Mouse (Mus musculus) intestine, postnatal 0 days (tissue): ENCODE data around the gene Foxl1. TPM values are rescaled to one million over a fixed set of nuclear protein-coding genes. Genes with fewer than 3 reads are reported as not detected.
A peak's percentile ranks its signal among the peaks of the same experiment; 100 is the strongest.

Experiments
- ATAC-seq: fragments of 200-750 bp; cut with Nextera tagmentation; 2 replicates; pipeline ENCODE4 v1.8.0; 2017; ENCODE audit warnings: mild to moderate bottlenecking, moderate TSS enrichment, moderate library complexity
- H3K27ac ChIP-seq: fragments of 300-500 bp; sonication (generic); 2 replicates; pipeline ENCODE4 v1.5.1; 2014; ENCODE audit warnings: mild to moderate bottlenecking, low read depth, low read length, moderate library complexity
- H3K27me3 ChIP-seq: fragments of 300-500 bp; sonication (generic); replicated peaks from 2 replicates; pipeline ENCODE4 v1.6.1; 2014; ENCODE audit warnings: low read length, mixed read lengths; ENCODE audit not compliant: control insufficient read depth, insufficient read depth
- H3K36me3 ChIP-seq: fragments of 300-500 bp; sonication (generic); 2 replicates; pipeline ENCODE4 v1.6.1; 2014; ENCODE audit warnings: mild to moderate bottlenecking, moderate library complexity; ENCODE audit not compliant: control insufficient read depth, insufficient read depth
- H3K4me1 ChIP-seq: fragments of 300-500 bp; sonication (generic); replicated peaks from 2 replicates; pipeline ENCODE4 v1.6.1; 2014; ENCODE audit warnings: antibody characterized with exemption, low read length, mixed read lengths; ENCODE audit not compliant: control insufficient read depth, insufficient read depth
- H3K4me2 ChIP-seq: fragments of 300-500 bp; sonication (generic); replicated peaks from 2 replicates; pipeline ENCODE4 v1.6.1; 2014; ENCODE audit warnings: low read depth, mild to moderate bottlenecking, moderate library complexity
- H3K4me3 ChIP-seq: fragments of 300-500 bp; sonication (generic); 2 replicates; pipeline ENCODE4 v1.5.1; 2014; ENCODE audit warnings: low read depth, low read length
- H3K9ac ChIP-seq: fragments of 300-500 bp; sonication (generic); 2 replicates; pipeline ENCODE4 v1.6.1; 2014; ENCODE audit warnings: mild to moderate bottlenecking, low read depth, low read length
- H3K9me3 ChIP-seq: fragments of 300-500 bp; sonication (generic); 2 replicates; pipeline ENCODE4 v1.6.1; 2016; ENCODE audit warnings: mixed run types; ENCODE audit not compliant: control insufficient read depth
- CTCF ChIP-seq: sonication (generic); IDR thresholded peaks from 2 replicates; pipeline ENCODE4 v1.5.1; 2016; ENCODE audit warnings: low read depth, mild to moderate bottlenecking, control low read depth, antibody characterized with exemption, moderate library complexity
- whole genome bisulfite sequencing: fragments of 180-500 bp; shearing (Covaris S2); extraction: QIAGEN DNeasy Blood & Tissue Kit; methylation state at CpG from one replicate; pipeline ENCODE4 v1.1.7; 2014; 5-methylcytosine and 5-hydroxymethylcytosine counted together
- polyA plus RNA-seq: library from polyadenylated mRNA; unstranded; fragments of >200 nt; fragmentation: Nextera tagmentation; extraction: Ambion mirVana; gene quantifications from 2 replicates; pipeline ENCODE4 v1.2.1, GENCODE M21; 2015

The Foxl1 gene
- polyA plus RNA-seq, 1 experiment from 2014 or later = 2.8 TPM

DNA sequence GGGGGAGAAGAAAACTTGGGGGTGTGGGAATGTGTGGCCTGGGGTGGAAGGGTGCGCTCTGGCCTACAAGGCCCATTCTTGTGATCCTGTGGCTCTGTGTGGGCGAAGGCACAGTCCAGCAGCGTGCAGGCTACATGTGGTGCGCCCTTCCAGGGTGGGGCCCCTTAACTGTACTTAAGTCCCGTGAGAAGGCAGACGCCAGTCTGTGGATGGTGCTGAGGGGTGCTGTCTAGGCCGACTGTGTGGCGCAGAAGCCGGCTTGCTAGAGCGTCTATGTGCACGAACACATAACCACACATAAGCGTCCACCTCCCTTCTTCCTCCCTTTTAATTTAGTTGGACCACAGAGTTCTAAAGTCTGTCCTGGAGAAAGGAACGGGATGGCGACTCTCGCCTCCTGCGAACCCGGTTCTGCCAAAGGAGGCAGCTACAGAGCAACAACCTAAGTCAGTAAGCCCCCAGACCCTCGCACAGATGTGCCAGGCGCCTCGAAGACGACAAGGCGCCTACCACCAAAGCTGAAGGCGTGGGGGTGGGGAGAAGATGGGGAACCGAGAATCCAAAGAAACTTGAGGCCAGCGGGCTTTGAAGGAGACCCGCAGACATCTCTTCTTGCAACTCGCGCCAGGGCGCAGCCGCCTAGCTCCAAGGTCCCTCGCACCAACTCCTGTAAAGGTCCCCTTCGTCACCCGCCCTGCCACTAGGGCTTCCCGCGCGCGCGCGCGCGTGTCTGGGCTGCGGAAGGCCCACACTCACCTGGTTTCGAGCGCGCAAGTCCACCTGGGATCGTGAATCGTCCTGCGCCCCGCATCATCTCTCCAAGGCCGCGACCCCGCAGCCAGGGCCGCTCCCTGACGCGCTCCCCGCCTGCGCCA, 45.3 kb upstream of the Foxl1 start:
- Histone ChIP-seq H3K27ac (peak overlapping the region; percentile 87), H3K4me1 (no peaks in the 10 kb centered on the region), H3K9ac (peak overlapping the region; percentile 75), H3K9me3 (no peaks in the 10 kb centered on the region), H3K4me2 (peak overlapping the region; percentile 84), H3K36me3 (no peaks in the 10 kb centered on the region), H3K27me3 (peaks cover 91% of the 10 kb centered on the region), H3K4me3 (peak overlapping the region; percentile 65)
- 1% methylated on average over 54 of the region's 57 CpGs for WGBS
- no peak for ATAC-seq
- no peak for TF ChIP-seq CTCF

GRCm38 (mm10) chr8:121083093-121083935, 44.4 kb upstream of the Foxl1 start:
- peak; percentile 56 for ATAC-seq
- peak overlapping the region; percentile 75 for H3K9ac ChIP-seq
- H3K9me3 ChIP-seq = no peaks in the 10 kb centered on the region
- H3K4me3 ChIP-seq = peak overlapping the region; percentile 65
- H3K36me3 ChIP-seq = no peaks in the 10 kb centered on the region
- peaks cover 86% of the 10 kb centered on the region for H3K27me3 ChIP-seq
- H3K4me2 ChIP-seq = peak overlapping the region; percentile 84
- H3K4me1 ChIP-seq = no peaks in the 10 kb centered on the region
- H3K27ac ChIP-seq = peak overlapping the region; percentile 87
- under 1% methylated on average over 89 of the region's 89 CpGs for WGBS
- no peak for TF ChIP-seq CTCF

- H3K27ac ChIP-seq = peak overlapping the region; percentile 87
- H3K4me1 ChIP-seq = no peaks in the 10 kb centered on the region
- WGBS = 0% methylated on average over 10 of the region's 27 CpGs
- peak overlapping the region; percentile 84 for H3K4me2 ChIP-seq
- peaks cover 87% of the 10 kb centered on the region for H3K27me3 ChIP-seq
- H3K9ac ChIP-seq = peak overlapping the region; percentile 75
- ATAC-seq = no peak; the same call in 1 of the 2 replicates
- no peak for TF ChIP-seq CTCF
- H3K4me3 ChIP-seq = peak overlapping the region; percentile 65
- no peaks in the 10 kb centered on the region for H3K36me3 ChIP-seq
- no peaks in the 10 kb centered on the region for H3K9me3 ChIP-seq
These were observed 43.9 kb upstream of the Foxl1 start for GRCm38 (mm10) chr8:121083936-121084209.

- WGBS = under 1% methylated on average over 59 of the region's 83 CpGs
- H3K27ac ChIP-seq = peak within 1 kb of the TSS; percentile 87
- peak within 1 kb of the TSS; percentile 84 for H3K4me2 ChIP-seq
- no peaks in the 10 kb centered on the region for H3K4me1 ChIP-seq
- H3K36me3 ChIP-seq = no peaks in the 10 kb centered on the region; the same call in 1 of the 2 replicates
- peaks cover 87% of the 10 kb centered on the region for H3K27me3 ChIP-seq
- peak within 1 kb of the TSS; percentile 65 for H3K4me3 ChIP-seq
- H3K9ac ChIP-seq = peak within 1 kb of the TSS; percentile 75
- no peaks in the 10 kb centered on the region for H3K9me3 ChIP-seq
- peak; percentile 62 for ATAC-seq
- 0 out of 2 replicates have a peak, but pooled peaks have one; percentile 1 for TF ChIP-seq CTCF
These were observed 43.4 kb upstream of the Foxl1 start, which contains the start of gene Foxf1 for GRCm38 (mm10) chr8:121084210-121084951. Gene Foxf1 (plus strand): TSS chr8:121084386.

GRCm38 (mm10) chr8:121085011-121085410, 42.7 kb upstream of the Foxl1 start:
- no peak for TF ChIP-seq CTCF
- peak overlapping the region; percentile 87 for H3K27ac ChIP-seq
- WGBS = 4% methylated on average over 30 of the region's 30 CpGs
- no peak for ATAC-seq
- H3K4me1 ChIP-seq = no peaks in the 10 kb centered on the region
- H3K36me3 ChIP-seq = peaks cover 3% of the 10 kb centered on the region; the same call in 1 of the 2 replicates
- H3K9ac ChIP-seq = peak overlapping the region; percentile 75
- H3K4me2 ChIP-seq = peak overlapping the region; percentile 84
- H3K27me3 ChIP-seq = peaks cover 87% of the 10 kb centered on the region
- no peaks in the 10 kb centered on the region for H3K9me3 ChIP-seq
- peak overlapping the region; percentile 65 for H3K4me3 ChIP-seq
